Mouse (Mus musculus): ENCODE results near the gene Peli2.
A peak's percentile ranks its signal among the peaks of the same experiment; 100 is the strongest.

The Peli2 gene

DNA sequence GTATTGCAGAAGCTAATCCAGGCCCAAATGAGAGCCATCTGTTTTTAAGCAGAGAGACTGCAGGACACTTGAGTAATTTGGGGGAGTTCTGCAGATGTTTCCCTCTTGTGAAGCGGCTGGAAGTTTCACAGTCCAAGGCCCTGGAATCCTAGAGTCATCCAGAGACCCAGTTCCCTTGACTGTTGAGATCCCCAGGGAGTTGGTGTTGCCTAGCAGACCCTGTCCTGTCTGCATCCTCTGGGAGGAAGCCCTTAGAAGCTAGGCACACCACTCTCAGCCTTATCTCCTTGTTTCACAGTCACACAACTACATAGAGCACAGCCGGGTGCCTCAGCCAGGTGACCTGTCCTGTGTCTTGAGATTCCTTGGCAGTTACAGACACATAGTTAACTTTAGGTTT is 30.9 kb downstream of the Peli2 start:
- DNase-seq (ENCODE audit: low read depth, low spot score), result no peak

DNA sequence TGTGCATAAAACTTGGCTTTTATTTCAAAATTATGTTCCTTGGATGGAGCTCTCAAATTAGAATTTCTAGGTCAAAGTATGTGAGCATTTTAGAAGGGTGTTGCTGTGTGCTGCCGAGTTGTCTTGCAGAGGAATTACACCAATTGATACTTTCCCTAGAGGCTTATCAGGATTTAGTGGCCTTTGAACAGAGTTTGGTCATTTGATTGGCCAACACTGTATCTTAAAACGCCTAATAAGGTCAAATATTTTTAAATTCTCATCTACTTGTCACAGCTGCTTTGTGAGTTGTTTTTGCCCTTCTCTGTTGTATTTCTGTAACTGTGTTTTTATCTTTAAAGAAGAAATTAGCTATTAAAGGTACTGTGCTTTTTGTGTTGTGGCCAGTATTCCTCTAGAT is 32.4 kb downstream of the Peli2 start:
- no peak for DNase-seq (ENCODE audit: low read depth, low spot score)

GRCm38 (mm10) chr14:48153865-48154511 is 33.4 kb downstream of the Peli2 start:
- no peak for DNase-seq (ENCODE audit: low read depth, low spot score)

DNA sequence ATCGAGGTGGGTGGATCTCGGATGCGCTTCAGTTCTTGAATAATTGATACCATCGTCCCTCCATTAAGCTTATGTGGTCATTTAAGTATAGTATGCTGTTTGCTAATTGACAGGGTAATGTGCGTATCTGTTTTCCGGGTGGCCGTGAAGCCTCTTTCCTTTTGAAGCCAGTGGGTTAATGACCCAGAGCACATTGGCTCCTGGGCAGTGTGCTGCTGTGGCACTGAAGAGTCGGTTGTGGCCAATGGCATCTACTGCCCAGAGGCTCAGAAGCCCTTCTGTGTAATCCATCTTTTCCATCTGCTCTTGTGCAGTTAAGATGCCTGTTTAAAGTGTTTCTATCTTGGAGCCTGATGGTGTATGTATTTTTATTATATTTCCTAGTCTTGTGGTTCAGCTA is 34.0 kb downstream of the Peli2 start:
- DNase-seq (ENCODE audit: low read depth, low spot score), result no peak

DNA sequence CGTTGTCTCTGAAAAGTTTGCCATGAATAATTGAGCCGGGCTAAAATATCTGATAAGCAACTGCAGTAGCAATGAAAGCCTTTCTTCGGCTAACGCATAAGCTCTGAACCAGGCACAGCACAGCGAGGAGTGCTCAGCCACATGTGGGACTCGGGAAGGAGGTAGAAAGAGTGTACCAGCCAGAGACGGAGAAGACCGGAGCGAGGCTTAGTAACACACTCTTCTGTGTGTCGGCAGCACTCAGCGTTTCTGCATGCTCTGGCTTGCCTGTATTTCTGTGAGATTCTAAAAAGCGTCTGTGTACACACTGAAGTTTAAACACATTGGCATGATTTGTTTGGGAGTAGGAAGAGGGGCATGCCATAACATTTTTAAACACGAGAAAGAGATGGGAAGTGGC is 34.5 kb downstream of the Peli2 start:
- DNase-seq (ENCODE audit: low read depth, low spot score), result no peak

- DNase-seq (ENCODE audit: low read depth, low spot score), result no peak
Measured at GRCm38 (mm10) chr14:48157085-48157484, 36.5 kb downstream of the Peli2 start.

- no peak for DNase-seq (ENCODE audit: low read depth, low spot score)
Measured at GRCm38 (mm10) chr14:48157835-48158234, 37.2 kb downstream of the Peli2 start.

DNA sequence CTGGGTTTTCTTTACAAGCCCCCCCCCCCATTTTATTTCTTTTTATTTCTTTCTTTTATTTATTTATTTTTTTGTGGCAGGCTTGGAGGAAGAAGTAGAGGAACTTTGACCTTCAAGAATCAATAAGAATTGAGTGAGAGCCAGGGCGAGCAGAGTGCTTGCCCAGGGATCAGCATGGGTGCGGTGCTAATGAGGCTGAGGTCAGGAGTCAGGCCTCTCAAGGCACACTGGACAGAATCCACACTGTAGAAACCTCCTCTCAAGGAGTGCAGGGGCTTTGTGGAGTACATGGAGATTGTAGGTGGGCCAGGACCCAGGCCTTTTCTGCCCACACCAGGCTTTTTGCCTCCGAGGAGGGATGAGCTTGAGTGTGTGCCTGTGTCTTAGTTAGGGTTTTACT is 38.8 kb downstream of the Peli2 start:
- no peak for DNase-seq (ENCODE audit: low read depth, low spot score)

GRCm38 (mm10) chr14:48162446-48162845 is 41.8 kb downstream of the Peli2 start:
- no peak for DNase-seq (ENCODE audit: low read depth, low spot score)

DNA sequence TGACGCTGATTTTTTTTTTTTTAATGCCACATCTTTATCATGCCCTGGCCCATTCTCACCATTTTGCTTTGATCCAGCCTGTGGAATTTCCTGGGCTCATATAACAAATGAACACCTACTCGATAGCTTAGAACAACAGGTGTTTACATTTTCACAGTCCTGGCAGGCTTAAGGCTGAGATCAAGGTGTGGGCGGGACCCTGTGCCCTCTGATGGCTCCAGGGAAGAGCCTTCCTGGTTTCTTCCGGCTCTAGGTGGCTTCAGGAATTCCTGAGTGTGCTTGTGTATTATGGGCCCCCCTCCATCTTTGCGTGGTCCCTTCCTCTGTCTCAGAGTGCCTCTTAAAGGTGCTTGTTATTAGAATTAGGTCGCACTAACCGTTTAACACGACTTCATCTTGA is 44.3 kb downstream of the Peli2 start:
- DNase-seq (ENCODE audit: low read depth, low spot score), result no peak

GRCm38 (mm10) chr14:48166396-48166795 is 45.8 kb downstream of the Peli2 start:
- no peak for DNase-seq (ENCODE audit: low read depth, low spot score)

DNA sequence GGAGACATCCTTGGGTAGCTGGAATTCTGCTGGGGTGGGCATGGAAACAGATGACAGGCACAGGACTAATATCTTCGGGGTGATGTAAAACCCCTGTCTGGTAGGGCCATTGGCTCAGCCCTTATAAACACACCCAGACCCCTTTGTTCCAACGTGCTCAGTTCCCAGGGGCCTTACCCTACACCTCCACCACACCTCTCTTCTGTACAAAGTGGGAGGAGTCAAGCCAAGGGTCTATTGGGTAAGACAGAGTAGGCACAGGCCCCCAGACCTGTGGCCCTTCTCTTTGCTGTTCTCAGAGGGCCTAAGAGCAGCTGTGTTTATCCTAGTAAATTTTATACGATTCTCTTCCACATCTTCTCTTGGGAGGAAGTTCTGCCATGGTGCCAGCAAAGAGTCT is 46.4 kb downstream of the Peli2 start:
- DNase-seq (ENCODE audit: low read depth, low spot score), result no peak

DNA sequence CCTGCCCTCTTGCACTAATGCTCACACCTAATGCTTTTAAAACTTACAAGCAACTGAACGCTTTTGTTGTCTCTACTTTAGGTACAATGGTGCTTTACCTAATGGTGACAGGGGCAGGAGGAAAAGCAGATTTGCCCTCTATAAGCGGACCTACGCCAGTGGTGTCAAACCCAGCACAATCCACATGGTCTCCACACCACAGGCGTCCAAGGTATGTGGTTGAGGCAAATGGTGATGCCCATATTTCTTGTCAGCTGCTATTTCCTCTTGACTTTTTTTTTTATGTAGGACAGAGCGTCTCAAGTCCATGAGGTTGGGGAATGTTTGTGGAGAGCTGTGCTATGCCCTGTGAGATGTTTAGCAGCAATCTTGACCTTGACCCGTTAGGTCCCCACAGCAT is 47.5 kb downstream of the Peli2 start:
- DNase-seq (ENCODE audit: low read depth, low spot score), result no peak

DNA sequence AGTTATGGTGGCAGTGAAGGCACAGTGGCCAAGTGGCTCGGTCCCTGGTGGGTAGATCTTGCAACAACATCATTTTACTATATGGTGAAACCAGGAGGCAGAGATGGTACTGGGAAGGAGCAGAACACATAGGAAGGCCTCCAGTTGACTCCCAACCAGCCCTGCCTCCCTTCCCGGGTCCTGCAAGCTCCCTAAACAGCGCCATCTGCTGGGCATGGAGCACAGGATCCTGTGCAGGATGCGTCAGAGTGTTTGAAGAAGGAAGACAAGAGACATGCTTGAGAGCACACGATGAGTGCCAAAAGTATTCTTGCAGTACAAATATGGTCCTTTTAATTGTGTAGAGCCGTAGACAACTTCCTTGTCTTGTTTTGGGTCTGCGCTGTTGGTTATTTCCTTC is 49.3 kb downstream of the Peli2 start:
- peak; percentile 61 for DNase-seq (ENCODE audit: low read depth, low spot score)

DNA sequence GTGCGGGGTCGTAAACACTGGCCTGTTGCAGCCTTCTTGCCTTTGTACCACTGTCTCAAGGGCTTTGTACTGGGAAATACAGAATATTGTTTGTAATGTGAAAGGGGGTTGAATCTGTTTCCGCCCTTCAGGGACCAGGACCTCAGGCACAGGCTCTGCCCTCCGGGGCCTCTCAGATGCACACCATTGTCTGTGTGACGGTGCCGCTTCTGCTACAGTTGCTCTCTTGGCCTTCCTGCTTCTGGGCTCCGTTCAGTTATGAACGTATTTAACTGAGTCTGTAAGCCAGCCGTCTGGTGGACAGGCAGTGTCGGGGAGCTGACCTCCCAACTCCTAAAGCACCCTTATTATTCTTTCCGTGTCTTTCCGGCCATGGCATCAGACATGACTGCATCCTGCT is 50.6 kb downstream of the Peli2 start:
- DNase-seq (ENCODE audit: low read depth, low spot score), result no peak

DNA sequence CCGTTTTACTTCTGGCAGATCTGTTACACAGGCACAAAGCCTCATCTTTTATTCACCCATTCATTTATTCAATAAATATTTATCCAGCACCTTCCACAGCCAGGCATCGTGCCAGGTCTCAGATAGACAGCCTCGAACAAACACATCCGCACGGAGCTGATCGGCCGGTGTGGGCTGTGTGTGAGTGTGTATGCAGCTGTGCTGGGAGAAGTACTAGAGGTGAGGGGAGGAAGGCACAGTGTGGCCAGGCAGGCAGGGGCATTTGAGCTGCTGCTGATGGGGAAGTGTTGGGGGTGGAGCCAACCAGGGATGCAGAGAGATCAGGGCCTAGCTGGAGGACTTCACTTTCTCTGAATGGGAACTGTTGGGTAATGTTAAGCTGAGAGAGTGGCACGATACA is 51.4 kb downstream of the Peli2 start:
- DNase-seq (ENCODE audit: low read depth, low spot score), result no peak

GRCm38 (mm10) chr14:48172876-48173275 is 52.3 kb downstream of the Peli2 start:
- DNase-seq (ENCODE audit: low read depth, low spot score), result peak; percentile 10

DNA sequence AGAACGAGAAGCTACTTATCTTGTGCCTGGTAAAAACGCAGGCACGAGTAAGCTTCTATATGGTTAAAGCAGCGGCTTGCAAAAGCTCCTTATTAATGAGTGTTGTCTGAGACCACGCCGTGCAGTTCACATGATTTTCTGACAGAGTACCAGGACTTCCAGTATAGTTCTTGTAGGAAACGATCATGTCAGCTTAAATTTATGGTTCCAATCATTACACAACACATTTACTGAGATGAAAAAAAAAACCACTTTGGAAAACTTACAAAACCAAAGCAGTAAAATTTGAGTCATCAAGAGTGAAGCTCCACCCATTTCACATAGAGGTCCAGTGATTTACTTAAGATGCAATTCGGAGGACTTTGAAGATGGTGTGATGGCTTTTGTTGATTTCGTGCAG is 53.2 kb downstream of the Peli2 start:
- DNase-seq (ENCODE audit: low read depth, low spot score), result no peak

DNA sequence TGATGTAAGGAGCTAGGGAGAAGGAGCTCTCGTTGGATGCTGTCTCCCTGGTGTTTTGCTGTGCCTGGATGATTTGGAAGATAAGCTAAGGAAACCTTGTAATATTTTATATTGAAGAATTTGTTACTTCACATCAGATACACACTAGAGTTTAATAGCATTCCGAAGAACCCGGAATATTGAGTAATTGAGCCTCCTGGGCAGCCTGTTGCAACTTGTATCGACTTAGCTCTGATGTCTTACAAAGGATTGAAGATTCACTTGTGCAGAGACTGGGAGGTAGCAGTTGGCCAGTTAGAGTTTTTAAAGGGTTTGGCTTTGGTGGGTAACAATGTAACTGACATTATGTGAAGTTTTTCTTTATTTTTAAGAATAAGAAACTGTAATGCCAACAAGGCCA is 53.7 kb downstream of the Peli2 start:
- DNase-seq (ENCODE audit: low read depth, low spot score), result no peak

DNA sequence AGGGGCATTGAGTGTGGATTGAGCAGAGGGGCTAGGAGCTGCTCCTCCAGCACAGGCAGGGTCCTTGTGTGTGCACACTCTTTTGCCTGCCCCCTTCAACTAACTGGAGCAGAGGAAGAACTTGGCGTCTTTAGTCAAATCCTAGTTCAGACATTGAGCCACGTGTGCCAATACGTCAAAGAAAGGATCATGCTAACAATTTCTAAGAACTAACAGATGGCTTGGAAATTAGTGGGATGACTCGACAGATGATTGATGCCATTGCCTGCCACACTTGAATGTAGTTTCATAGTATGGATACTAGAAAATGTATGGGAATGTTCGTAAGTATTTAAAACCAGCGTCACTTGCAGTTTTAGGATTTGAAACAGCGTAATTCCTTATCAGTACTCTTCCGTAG is 54.5 kb downstream of the Peli2 start:
- no peak for DNase-seq (ENCODE audit: low read depth, low spot score)

- no peak for DNase-seq (ENCODE audit: low read depth, low spot score)
Measured at GRCm38 (mm10) chr14:48178304-48178995, 57.8 kb downstream of the Peli2 start.

DNA sequence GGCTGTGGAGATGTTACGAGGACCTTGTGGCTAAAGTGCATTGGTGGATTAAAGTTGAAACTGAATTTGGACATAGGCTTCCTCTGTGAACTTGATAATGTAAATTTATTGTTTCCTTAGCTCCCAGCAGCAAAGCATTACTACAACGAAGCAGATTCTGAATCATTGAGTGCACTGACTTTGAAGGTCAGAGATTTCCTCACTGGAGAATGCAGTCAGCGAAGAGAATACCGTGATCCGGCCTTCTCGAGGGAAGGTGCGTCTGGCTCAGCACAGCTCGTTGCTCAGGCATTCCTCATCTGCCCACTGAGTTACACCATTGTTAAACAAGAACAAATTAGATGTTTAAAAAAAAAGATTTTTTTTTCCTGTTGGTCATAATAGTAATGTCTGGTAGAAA is 58.4 kb downstream of the Peli2 start:
- no peak for DNase-seq (ENCODE audit: low read depth, low spot score)

GRCm38 (mm10) chr14:48186302-48186701 is 65.7 kb downstream of the Peli2 start:
- DNase-seq (ENCODE audit: low read depth, low spot score), result no peak

- DNase-seq (ENCODE audit: low read depth, low spot score), result no peak
Measured at GRCm38 (mm10) chr14:48187100-48187499, 66.5 kb downstream of the Peli2 start.

Data from ZHBTc4 (cell line).